Mouse (Mus musculus) Muller cell, postnatal 12 days (primary cell): ENCODE results near the gene Togaram2.
A peak's percentile ranks its signal among the peaks of the same experiment; 100 is the strongest.
"Not testable (repeated sequence)": the region's sequence is repeated elsewhere in the genome, so short reads cannot be mapped to it uniquely, and the experiment has no call there.

ENCODE experiments used
- DNase-seq: peaks from one replicate; pipeline ENCODE4 v3.0.0-alpha.2; 2015; ENCODE audit errors: inconsistent ontology term

Gene Togaram2

DNA sequence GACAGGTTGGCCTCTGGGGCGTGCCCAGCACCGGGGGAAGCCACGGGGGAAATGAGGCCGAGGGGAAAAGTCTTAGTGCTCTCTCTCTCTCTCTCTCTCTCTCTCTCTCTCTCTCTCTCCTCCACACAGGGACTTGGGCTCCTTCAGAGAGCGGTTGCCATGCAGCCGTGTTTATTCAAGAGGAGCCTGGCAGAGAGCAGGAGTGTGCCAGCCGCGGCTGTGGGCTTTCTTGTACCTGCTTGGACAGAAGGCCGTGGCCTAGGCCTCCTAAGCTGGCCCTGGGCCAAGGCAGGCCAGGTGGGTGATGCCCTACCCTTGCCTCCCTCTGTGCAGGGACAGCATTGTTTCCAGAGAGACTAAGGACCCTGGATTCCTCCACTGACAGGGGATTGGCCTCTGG, at the start of gene Togaram2:
TSS of gene Togaram2 (plus strand) at position 170 of the 400 bp plus-strand sequence.
- DNase-seq: no peak

GRCm38 (mm10) chr17:71631806-71632205, 41.3 kb upstream of the Togaram2 start:
- no peak for DNase-seq

DNA sequence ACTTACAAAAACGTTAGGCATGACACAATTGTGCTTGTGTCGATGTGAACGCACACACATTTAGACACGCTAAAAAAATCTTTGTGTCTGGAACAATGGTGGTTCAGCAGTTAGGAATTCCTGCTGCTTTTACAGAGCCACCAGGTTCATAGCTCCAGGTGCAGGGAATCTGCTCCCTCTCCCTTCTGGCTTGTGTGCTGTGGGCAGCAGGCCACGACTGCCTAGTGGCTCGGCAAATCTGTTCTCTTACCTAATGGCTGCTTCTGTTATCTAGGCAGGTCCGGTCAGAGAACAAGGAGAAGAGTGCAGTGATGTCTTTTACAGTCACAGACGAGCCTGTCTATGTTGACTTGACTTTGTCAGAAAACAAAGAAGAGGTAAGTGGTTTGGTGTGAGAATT, 39.7 kb upstream of the Togaram2 start:
- DNase-seq: no peak

GRCm38 (mm10) chr17:71636786-71637185, 36.3 kb upstream of the Togaram2 start:
- no peak for DNase-seq

DNA sequence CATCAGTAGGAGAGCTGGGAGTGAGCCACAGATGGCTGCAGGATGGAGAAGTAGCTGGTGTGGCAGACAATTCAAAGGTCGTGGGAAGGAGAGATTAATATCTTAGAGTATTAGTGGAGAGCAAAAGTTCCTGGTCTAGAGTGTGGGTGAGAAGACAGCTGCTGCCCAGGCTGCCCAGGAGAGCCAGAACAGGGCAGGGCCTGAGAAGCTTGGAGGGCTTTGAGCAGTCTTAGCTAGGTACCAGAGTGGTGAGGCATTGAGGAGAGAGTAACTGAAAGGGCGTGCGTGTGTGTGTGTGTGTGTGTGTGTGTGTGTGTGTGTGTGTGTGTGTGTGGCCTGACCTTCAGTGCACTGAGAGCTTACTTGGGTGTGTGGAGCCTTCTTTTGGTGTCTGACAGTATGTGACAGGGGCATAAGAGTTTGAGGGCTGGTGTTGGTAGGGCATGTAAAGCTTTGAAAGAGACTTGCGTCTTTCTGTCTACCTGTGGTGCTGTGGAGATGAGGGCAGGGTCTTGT, 35.3 kb upstream of the Togaram2 start:
- no peak for DNase-seq

GRCm38 (mm10) chr17:71639056-71639455, 34.0 kb upstream of the Togaram2 start:
- DNase-seq: not testable (repeated sequence)

GRCm38 (mm10) chr17:71640421-71641085, 32.5 kb upstream of the Togaram2 start:
- no peak for DNase-seq

DNA sequence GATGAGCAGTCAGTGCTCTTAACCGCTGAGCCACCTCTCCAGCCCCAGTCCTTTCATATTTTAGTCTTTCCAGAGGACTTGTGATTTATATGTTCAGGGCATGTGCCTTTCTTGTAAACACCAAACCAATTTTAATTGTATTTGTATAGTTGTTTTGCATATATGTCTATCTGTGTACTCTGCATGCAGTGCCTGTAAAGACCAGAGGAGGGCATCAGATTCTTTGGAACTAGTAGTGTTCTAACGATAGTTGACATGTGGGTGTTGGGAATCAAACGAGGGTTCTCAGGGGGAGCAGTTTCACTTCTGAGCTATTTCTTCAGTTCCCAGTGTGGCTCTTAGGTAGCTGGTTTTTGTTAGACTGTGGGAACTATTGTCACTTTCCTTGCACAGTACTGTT, 30.9 kb upstream of the Togaram2 start:
- DNase-seq: no peak

DNA sequence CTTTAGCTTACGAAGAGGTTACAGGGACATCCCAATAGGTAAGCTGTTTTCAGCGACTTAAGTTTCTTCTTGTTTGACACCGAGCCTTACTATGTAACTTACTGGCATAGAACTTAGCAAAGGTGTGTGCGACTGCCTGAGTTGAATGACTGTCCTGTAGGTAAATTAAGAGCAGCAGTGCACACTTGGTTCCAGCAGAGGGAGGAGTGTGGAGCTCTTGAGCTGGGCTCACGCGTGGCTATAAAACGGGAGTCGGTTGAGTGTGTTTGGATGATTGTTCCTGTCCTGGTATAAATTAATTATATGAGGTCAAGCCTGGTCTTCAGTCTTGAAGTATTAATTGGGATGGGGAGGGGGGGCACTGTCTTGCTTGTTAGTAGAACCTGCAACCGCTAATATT, 23.1 kb upstream of the Togaram2 start:
- no peak for DNase-seq

DNA sequence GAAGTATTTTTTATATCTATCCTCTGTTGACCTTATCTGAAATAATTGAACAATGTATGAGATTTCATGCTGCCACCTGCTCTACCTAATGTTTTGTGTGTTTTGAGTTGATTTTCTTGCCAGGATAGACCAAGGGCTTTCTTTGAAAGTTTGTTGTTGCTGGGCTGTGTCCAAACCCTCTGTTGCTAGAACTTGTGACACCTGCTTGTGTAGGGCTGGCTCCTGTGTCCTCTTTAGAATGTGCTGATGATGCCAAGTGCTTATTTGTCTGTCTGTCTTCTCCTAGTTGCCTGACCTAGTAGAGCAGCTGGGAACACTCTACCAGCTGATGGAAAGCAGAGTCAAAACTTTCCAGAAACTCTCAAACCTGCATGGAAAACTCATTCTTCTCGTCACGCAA, 20.6 kb upstream of the Togaram2 start:
- DNase-seq: no peak

DNA sequence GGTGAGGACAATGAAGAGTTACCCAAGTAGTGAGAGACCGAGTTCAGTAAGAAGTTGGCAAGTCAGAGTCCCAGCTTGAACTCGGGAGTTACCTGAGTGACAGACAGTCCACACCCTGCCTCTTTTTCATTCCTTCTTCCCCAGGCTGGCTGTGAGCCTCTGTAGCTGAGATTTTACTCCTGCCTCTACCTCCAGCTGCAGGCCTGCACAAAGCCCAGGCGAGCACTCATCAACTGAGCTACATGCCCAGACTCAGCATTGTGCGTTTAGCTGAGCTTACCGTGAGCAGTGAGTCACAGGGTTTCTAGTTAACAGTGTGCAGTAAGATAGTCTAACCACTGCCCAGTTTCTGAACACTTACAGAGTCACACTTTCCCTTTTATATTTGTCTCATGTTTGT, 20.1 kb upstream of the Togaram2 start:
- DNase-seq: no peak

DNA sequence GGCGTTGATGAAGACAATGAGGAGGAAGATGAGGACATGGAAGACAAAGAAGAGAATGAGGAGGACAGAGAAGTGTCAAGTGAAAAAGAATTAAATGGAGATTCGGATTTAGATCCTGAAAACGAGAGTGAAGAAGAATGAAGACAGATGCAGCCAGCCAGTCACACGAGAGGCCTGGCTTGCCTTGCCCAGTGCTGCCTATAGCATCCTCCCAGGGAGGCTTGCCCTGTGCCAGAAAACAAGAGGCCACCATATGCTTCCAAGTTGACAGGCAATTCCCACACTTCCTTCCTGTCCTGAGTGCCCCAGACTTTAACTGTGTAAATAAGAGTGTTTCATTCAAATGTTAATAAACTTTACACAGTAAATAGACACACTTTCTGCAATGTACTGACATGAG, 15.5 kb upstream of the Togaram2 start:
- no peak for DNase-seq

GRCm38 (mm10) chr17:71658666-71659065, 14.4 kb upstream of the Togaram2 start:
- DNase-seq: no peak

GRCm38 (mm10) chr17:71660390-71660789, 12.7 kb upstream of the Togaram2 start:
- DNase-seq: no peak

DNA sequence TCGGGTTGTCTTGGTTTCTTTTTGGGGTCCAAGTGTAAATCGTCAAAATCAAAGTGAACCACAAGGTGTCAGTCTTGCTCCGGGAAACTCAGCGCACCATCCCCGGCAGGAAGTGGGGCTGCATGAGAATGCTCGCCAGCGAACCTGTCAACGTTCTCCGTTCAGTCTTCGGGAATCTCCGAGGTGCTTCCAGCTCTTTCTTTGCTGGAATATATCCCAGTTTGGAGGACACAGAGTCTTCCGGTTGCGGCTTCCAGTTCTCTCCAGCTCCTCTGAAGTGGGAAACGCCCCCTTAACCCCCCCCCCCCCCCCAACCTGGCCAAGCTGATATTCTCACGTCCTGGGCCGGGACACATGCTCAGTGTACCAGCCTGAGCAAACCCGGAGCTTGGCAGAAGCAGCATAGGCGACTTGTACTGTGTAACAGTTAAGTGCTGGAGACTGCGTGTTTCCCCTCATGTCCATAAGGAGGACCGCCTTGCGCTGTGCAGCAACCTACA, 10.3 kb upstream of the Togaram2 start:
- peak; percentile 74 for DNase-seq

DNA sequence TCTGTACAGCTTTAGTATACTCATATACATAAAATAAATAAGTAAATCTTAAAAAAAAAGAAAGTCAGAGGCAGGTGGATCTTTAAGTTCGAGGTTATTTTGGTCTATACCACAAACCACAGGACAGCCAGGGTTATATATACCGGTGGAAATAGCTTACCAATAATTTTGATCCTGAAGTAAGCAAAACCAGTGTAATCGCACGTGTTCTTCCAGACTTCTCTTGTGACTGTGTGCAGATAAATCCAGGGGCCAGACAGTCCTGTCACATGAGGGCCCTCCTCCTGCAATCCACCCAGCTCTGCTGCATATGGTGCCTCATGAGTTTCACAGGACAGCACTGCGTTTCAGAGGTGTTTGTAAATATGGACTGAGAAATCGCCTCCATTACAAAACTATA, 9.6 kb upstream of the Togaram2 start:
- no peak for DNase-seq

DNA sequence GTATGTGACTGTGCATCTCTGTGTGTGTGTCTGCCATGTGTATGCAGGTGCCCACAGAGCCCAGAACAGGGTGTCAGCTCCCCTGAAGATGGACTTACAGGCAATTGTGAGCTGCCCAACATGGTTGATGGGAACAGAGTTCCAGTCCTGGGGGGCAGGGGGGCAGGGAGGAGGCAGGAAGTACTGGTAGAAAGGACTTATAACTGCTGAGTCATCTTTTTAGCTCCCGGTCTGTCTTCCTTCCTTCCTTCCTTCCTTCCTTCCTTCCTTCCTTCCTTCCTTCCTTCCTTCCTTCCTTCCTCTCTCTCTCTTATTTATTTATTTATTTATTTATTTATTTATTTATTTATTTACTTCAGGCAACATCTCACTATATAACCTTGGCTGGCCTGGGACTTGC, 8.9 kb upstream of the Togaram2 start:
- DNase-seq: no peak

- DNase-seq: no peak
Observed at GRCm38 (mm10) chr17:71665201-71665600, 7.9 kb upstream of the Togaram2 start.

- no peak for DNase-seq
Observed at GRCm38 (mm10) chr17:71669511-71669910, 3.5 kb upstream of the Togaram2 start.

DNA sequence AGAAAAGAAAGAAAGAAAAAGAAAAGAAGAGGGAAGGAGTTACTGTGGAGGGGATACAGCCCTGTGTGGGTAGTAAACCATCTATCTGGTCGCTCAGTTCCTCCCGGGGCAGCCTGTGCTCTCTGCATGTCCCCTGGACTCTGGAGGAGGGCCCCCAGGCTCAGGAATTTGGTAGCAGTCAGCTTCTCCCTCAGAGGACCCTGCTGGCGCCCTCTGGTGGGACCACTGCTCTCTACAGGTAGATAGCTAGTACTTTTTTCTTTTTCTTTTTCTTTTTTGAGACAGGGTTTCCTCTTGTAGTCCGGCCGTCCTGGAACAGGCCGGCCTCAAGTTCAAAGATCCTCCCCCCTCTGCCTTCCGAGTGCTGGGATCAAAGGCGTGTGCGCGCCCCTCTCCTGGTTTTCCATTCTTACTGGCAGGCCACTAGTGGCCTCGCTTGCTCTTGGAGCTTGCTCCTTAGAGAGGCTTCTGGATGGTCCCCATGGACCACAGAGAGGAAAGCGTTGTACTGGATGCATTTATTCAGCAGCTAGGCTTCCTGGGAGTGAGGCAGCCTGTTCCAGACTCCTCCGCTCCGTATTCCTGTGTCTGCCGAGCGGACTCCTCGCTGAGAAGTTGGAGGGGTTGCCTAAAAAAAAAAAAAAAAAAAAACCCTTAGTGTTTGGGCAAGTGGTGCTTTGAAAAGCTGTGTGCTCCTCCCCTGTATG, 1.1 kb upstream of the Togaram2 start:
- DNase-seq: peak; percentile 32

DNA sequence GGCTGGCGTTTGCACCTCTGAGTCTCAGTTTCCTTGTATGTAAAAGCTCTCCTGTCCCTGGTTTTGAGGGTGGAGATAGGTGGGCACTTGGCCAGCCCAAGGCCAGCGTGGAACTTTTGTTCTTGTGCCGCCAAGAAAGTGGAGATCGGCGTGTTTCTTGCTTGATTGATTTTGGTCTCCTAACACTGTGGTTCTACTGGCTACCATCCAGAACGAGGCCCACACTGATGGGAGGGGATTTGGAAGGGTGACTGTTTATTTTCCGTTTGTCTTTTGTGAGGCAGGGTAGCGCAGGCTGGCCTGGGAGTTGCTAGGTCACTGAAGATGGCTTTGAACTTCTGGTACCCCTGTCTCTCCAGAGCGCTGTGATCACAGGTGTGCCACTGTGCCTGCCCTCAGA, 875 bp downstream of the Togaram2 start:
- DNase-seq: peak; percentile 46

DNA sequence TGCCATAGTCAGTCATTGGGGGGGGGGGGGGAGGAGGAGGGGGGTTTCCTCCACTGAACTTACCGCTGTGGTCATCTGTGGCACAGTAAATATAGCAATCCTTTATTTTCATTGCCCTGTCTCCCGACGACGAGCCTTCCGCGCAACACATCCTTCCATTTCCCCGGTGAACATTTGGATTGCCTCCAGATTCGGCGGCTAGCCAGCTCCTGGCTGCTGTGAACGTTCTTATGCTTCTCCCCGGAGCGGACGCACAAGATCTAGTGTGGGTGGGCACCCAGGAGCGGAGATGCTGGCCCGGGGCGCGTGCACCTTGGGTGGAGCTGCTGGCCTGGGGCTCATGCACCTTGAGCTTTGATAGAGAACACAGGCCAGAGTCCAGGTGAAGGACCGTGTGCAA, 1.8 kb downstream of the Togaram2 start:
- no peak for DNase-seq

GRCm38 (mm10) chr17:71681666-71682065, 8.6 kb downstream of the Togaram2 start:
- DNase-seq: no peak
